Mouse (Mus musculus) left cerebral cortex, adult 18-20 months (tissue): ENCODE data around the gene Hhipl1. TPM values are rescaled to one million over a fixed set of nuclear protein-coding genes. Genes with fewer than 3 reads are reported as not detected.

Experiments
- DNase-seq, 2 experiments: peaks; one replicate each; pipeline ENCODE4 v3.0.0; 2021 to 2022; ENCODE audit warnings: low spot score in 2 of 2, mixed read lengths in 1 of 2
- total RNA-seq, 2 experiments: library from RNA; stranded (reverse); gene quantifications; 2 replicates each; pipeline ENCODE4 v1.2.3; 2021

Hhipl1 gene
- total RNA-seq, 2 experiments from 2014 or later: 7.9 to 9.0 TPM

GRCm38 (mm10) chr12:108311741-108312290, 5.7 kb downstream of the Hhipl1 start:
- DNase-seq: no peak

- DNase-seq: no peak
These were observed 6.4 kb downstream of the Hhipl1 start for GRCm38 (mm10) chr12:108312432-108312851.

- no peak for DNase-seq
These were observed 7.2 kb downstream of the Hhipl1 start for GRCm38 (mm10) chr12:108313244-108313772.

- DNase-seq: no peak
These were observed 9.7 kb downstream of the Hhipl1 start for GRCm38 (mm10) chr12:108315818-108316217.

- DNase-seq: no peak
These were observed 10.6 kb downstream of the Hhipl1 start for GRCm38 (mm10) chr12:108316655-108317054.

GRCm38 (mm10) chr12:108317201-108317738, 11.2 kb downstream of the Hhipl1 start:
- no peak for DNase-seq

- no peak for DNase-seq
These were observed 11.9 kb downstream of the Hhipl1 start for GRCm38 (mm10) chr12:108317826-108318430.

- no peak for DNase-seq
These were observed 12.4 kb downstream of the Hhipl1 start for GRCm38 (mm10) chr12:108318499-108318898.

GRCm38 (mm10) chr12:108320096-108320495, 14.0 kb downstream of the Hhipl1 start:
- DNase-seq: no peak

- DNase-seq: no peak
These were observed 20.3 kb downstream of the Hhipl1 start for GRCm38 (mm10) chr12:108326401-108326800.

GRCm38 (mm10) chr12:108327889-108328491, 21.9 kb downstream of the Hhipl1 start:
- DNase-seq: peak; percentile 76 to 90

- peak; percentile 86 for DNase-seq
These were observed 27.0 kb downstream of the Hhipl1 start for GRCm38 (mm10) chr12:108333056-108333455.

- no peak for DNase-seq
These were observed 27.4 kb downstream of the Hhipl1 start for GRCm38 (mm10) chr12:108333481-108333882.

- peak; percentile 100 for DNase-seq
These were observed 27.9 kb downstream of the Hhipl1 start, which contains the start of gene Cyp46a1 for GRCm38 (mm10) chr12:108333895-108334445. Gene Cyp46a1, plus strand, starts transcription at chr12:108334381.

GRCm38 (mm10) chr12:108334529-108334928, 28.5 kb downstream of the Hhipl1 start:
- peak in 1 of 2 experiments; percentile 48 for DNase-seq

GRCm38 (mm10) chr12:108338572-108339190, 32.6 kb downstream of the Hhipl1 start:
- peak; percentile 41 to 56 for DNase-seq

GRCm38 (mm10) chr12:108348151-108348550, 42.1 kb downstream of the Hhipl1 start:
- no peak for DNase-seq

- no peak for DNase-seq
These were observed 43.0 kb downstream of the Hhipl1 start for GRCm38 (mm10) chr12:108349026-108349425.

- no peak for DNase-seq
These were observed 44.9 kb downstream of the Hhipl1 start for GRCm38 (mm10) chr12:108350931-108351330.

GRCm38 (mm10) chr12:108352371-108353136, 46.5 kb downstream of the Hhipl1 start:
- DNase-seq: no peak
